Mouse (Mus musculus): ENCODE measurements at regions not wholly inside any gene's neighbourhood (a gene's known extent, or its start where the extent isn't known, plus 50 kb on each side); places are given as distances from the start of the nearest gene placed in this dataset.

DNA sequence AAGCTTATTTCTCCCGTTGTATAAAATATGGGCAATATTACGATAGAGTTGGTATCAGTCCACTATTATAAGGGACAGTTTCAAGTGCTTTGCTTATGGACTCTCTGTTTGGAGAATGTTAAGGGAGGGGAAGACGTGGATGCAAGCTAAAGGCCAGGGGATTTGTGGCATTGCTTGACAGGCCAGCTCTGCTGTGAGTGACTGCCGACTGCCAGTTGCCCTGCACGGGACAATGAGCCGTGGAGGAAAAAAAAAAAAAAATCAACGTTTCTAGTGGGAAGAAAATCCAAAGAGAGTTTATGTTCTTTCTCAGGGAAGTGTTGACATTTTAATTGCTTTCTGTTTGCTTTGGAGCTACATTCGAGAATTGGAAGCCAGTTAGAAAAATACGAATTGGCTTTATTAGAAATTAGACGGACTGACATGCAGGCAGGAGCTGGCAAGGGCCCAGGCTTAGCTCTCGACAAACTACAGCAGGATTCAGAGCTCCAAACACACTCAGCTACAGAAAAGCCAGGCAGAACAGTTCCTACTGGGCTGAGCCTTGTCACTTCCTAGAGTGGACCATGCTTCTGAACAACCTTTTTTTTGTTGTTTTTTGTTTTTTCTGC is 127.5 kb downstream of the Btg1 start:
- TF ChIP-seq CTCF (IDR thresholded peaks at IDR 0.05), result no peak

DNA sequence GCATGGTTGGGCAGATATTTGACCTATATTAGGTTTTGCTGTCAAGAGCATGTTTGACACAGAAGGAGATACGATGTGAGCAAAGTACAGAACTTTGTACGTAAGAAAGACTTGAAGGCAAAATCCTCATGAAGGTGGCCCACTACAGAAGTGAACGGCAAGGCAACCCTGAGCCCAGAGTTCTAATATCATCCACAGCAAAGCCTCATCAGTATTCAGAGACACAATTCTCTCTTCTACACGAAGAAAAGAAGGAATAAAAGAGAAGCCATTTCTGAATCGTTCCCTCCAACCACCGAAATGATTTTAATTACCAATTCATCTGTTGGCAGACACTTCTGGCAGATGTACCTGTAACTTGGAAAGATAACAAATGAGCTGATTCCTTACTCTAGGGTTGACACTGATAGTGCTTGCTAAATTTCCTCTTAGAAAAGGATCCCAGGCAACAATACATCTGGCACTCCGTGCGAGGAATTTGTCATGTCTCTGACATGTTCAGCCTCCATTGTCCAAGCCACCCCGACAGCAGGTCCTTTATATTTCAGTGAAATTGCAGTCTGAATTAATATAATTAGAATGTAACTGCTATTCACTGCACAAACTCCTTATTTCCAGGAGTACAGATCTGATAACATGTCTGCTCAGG is 130.3 kb downstream of the Btg1 start:
- H3K27ac ChIP-seq (ENCODE audit: low read depth, low read length), result no peak overlapping the region
- ATAC-seq (ENCODE audit: low FRiP score), result no peak
- no peaks in the 10 kb centered on the region for H3K36me3 ChIP-seq (ENCODE audit: insufficient read depth, low read length)
- DNase-seq (ENCODE audit: low spot score), result peak; percentile 6
- no peak overlapping the region for H3K9ac ChIP-seq (replicated peaks; ENCODE audit: low read length, poor library complexity, severe bottlenecking)
- TF ChIP-seq CTCF (IDR thresholded peaks at IDR 0.05), result no peak
- no peaks in the 10 kb centered on the region for H3K9me3 ChIP-seq (ENCODE audit: low read length)
- H3K27me3 ChIP-seq (ENCODE audit: insufficient read depth, low read length), result no peaks in the 10 kb centered on the region
- no peaks in the 10 kb centered on the region; the same call in 1 of the 2 replicates for H3K4me1 ChIP-seq (ENCODE audit: insufficient read depth, low read length)
- H3K4me2 ChIP-seq (ENCODE audit: low read depth, low read length, poor library complexity, severe bottlenecking), result no peak overlapping the region
- no peak overlapping the region for H3K4me3 ChIP-seq (ENCODE audit: low read depth, low read length)
- 59% methylated on average over 9 of the region's 9 CpGs for WGBS

More for the DNA sequence above, 127.5 kb downstream of the Btg1 start:
- H3K9ac ChIP-seq (replicated peaks; ENCODE audit: low read length, poor library complexity, severe bottlenecking), result no peak overlapping the region
- 34% methylated on average over 11 of the region's 11 CpGs for WGBS
- H3K27me3 ChIP-seq (ENCODE audit: insufficient read depth, low read length), result no peaks in the 10 kb centered on the region
- no peaks in the 10 kb centered on the region for H3K36me3 ChIP-seq (ENCODE audit: insufficient read depth, low read length)
- H3K4me2 ChIP-seq (ENCODE audit: low read depth, low read length, poor library complexity, severe bottlenecking), result peak overlapping the region; percentile 22; the same call in 1 of the 2 replicates
- ATAC-seq (ENCODE audit: low FRiP score) (no peak), DNase-seq (ENCODE audit: low spot score) (peak; percentile 28)
- H3K4me3 ChIP-seq (ENCODE audit: low read depth, low read length), result no peak overlapping the region
- no peak overlapping the region for H3K27ac ChIP-seq (ENCODE audit: low read depth, low read length)
- no peaks in the 10 kb centered on the region for H3K4me1 ChIP-seq (ENCODE audit: insufficient read depth, low read length)
- no peaks in the 10 kb centered on the region for H3K9me3 ChIP-seq (ENCODE audit: low read length)

DNA sequence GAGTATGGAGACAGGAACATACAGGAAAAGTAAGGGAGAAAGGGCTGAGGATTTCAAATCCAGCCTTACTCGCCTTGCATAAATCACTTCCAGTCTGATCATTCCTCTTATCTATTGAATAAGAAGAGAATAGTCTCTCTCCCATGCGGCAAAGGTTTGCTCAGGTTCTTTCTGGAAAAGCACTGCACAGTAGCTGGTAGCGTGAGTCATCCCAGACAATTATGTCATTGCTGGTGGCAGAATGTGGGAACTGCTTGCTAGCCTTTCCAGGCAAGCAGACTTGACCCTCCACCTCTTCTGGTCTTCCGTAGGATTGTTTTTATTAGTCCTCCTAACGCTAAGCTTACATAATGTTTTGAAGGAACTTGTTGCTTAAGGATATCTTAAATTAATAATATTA is 134.1 kb downstream of the Btg1 start:
- H3K4me1 ChIP-seq (ENCODE audit: insufficient read depth, low read length), result no peaks in the 10 kb centered on the region; the same call in 1 of the 2 replicates
- no peak overlapping the region for H3K4me3 ChIP-seq (ENCODE audit: low read depth, low read length)
- H3K4me2 ChIP-seq (ENCODE audit: low read depth, low read length, poor library complexity, severe bottlenecking), result no peak overlapping the region
- no peaks in the 10 kb centered on the region for H3K27me3 ChIP-seq (ENCODE audit: insufficient read depth, low read length)
- H3K9ac ChIP-seq (replicated peaks; ENCODE audit: low read length, poor library complexity, severe bottlenecking), result no peak overlapping the region
- ATAC-seq (ENCODE audit: low FRiP score) (no peak), DNase-seq (ENCODE audit: low spot score) (peak; percentile 14)
- TF ChIP-seq CTCF (IDR thresholded peaks at IDR 0.05), result no peak
- 61% methylated on average over 5 of the region's 5 CpGs for WGBS
- H3K27ac ChIP-seq (ENCODE audit: low read depth, low read length), result no peak overlapping the region
- no peaks in the 10 kb centered on the region for H3K9me3 ChIP-seq (ENCODE audit: low read length)
- H3K36me3 ChIP-seq (ENCODE audit: insufficient read depth, low read length), result no peaks in the 10 kb centered on the region

DNA sequence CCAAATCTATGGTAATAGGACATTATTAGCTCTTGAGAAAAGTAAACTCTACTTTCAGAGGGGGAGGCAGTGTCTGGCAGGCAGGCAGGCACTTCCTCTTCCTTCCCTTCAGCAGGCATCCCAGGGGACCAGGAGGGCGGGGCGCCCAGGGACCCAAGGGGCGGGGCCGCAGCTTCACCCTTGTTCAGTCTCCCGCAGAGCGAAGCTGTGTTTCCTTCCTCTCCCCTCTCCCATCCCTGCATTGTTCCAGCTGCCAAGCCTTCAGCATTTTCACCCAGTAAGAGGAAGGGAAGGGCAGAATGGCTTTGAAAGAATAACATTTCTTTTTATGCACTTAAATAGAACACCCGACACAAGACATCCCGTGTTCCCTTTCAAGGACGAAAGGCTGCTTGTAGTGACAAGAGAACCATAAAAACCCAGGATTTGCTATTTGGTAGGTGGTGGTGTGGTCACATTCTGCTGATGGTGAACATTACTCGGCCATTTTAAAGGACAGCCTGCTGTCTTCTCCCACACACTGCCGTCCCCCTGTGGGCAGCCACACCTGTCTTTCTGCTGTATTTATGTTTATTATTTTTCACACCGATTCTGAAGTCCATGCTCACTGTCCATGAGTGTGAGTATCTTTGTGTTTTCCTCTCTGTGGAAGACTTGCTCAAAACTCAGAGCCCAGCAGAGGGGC is 134.9 kb downstream of the Btg1 start:
- H3K4me2 ChIP-seq (ENCODE audit: low read depth, low read length, poor library complexity, severe bottlenecking), result peak overlapping the region; percentile 35
- WGBS, result 13% methylated on average over 12 of the region's 12 CpGs
- TF ChIP-seq CTCF (IDR thresholded peaks at IDR 0.05), result no peak
- no peaks in the 10 kb centered on the region for H3K9me3 ChIP-seq (ENCODE audit: low read length)
- no peak overlapping the region for H3K4me3 ChIP-seq (ENCODE audit: low read depth, low read length)
- no peak overlapping the region for H3K9ac ChIP-seq (replicated peaks; ENCODE audit: low read length, poor library complexity, severe bottlenecking)
- H3K36me3 ChIP-seq (ENCODE audit: insufficient read depth, low read length), result no peaks in the 10 kb centered on the region
- H3K27ac ChIP-seq (ENCODE audit: low read depth, low read length), result 0 out of 2 replicates have a peak overlapping the region, but pooled peaks have one; percentile 27
- H3K27me3 ChIP-seq (ENCODE audit: insufficient read depth, low read length), result no peaks in the 10 kb centered on the region
- no peaks in the 10 kb centered on the region; the same call in 1 of the 2 replicates for H3K4me1 ChIP-seq (ENCODE audit: insufficient read depth, low read length)
- DNase-seq (ENCODE audit: low spot score) (peak; percentile 51), ATAC-seq (ENCODE audit: low FRiP score) (no peak)

DNA sequence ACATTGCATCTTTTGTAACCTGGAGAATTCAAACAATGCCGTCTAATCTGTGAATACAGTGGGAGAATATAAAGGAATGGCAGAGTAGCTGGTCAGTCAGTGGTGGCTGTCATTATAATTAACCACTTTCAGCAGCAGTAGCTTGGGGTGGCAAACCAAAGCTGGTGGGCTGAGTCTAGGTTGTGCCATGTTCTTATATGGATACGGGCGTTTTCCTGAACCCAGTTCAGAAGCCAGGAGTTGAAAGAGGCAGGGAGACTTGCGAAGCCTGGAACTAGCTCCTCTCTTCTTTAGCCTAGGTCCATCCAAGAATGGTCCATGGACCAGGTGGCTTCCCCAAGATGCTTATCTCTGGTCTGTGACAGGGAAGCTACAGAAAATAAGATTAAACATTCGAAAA is 135.7 kb downstream of the Btg1 start:
- Histone ChIP-seq H3K36me3 (ENCODE audit: insufficient read depth, low read length) (no peaks in the 10 kb centered on the region), H3K9ac (replicated peaks; ENCODE audit: low read length, poor library complexity, severe bottlenecking) (no peak overlapping the region), H3K27me3 (ENCODE audit: insufficient read depth, low read length) (no peaks in the 10 kb centered on the region), H3K27ac (ENCODE audit: low read depth, low read length) (no peak overlapping the region), H3K4me3 (ENCODE audit: low read depth, low read length) (no peak overlapping the region), H3K9me3 (ENCODE audit: low read length) (no peaks in the 10 kb centered on the region), H3K4me1 (ENCODE audit: insufficient read depth, low read length) (no peaks in the 10 kb centered on the region; the same call in 1 of the 2 replicates), H3K4me2 (ENCODE audit: low read depth, low read length, poor library complexity, severe bottlenecking) (no peak overlapping the region)
- DNase-seq (ENCODE audit: low spot score), result no peak
- TF ChIP-seq CTCF (IDR thresholded peaks at IDR 0.05), result no peak
- WGBS, result 89% methylated on average over 5 of the region's 5 CpGs
- no peak for ATAC-seq (ENCODE audit: low FRiP score)

DNA sequence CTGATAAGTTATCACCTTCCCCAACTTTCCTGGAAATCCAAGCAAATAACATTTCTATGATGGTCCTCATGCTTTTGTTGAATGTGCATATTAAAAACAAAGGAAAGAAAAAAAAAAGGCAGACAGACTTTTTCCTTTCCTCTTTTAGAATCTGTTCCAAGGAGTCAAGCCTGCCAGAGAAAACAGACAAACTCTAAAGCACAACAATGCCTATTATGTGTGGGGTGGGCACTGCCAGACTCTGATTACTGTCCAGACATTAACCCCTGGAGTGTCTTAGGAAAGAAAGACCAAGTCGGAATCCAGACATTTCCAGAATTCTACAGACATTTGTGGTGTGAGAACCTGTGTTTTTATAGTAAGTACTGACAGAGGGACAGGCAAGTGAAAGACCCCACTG is 136.7 kb downstream of the Btg1 start:
- WGBS, result 24% methylated on average over 1 of the region's 1 CpGs
- Histone ChIP-seq H3K4me3 (ENCODE audit: low read depth, low read length) (no peak overlapping the region), H3K9me3 (ENCODE audit: low read length) (no peaks in the 10 kb centered on the region), H3K36me3 (ENCODE audit: insufficient read depth, low read length) (no peaks in the 10 kb centered on the region), H3K4me2 (ENCODE audit: low read depth, low read length, poor library complexity, severe bottlenecking) (no peak overlapping the region), H3K27me3 (ENCODE audit: insufficient read depth, low read length) (no peaks in the 10 kb centered on the region), H3K9ac (replicated peaks; ENCODE audit: low read length, poor library complexity, severe bottlenecking) (no peak overlapping the region), H3K27ac (ENCODE audit: low read depth, low read length) (no peak overlapping the region), H3K4me1 (ENCODE audit: insufficient read depth, low read length) (no peaks in the 10 kb centered on the region; the same call in 1 of the 2 replicates)
- no peak for TF ChIP-seq CTCF (IDR thresholded peaks at IDR 0.05)
- ATAC-seq (ENCODE audit: low FRiP score) (no peak), DNase-seq (ENCODE audit: low spot score) (no peak)

All from midbrain, postnatal 0 days (tissue).